Mouse (Mus musculus): ENCODE measurements around the gene Dbx1. TPM values are rescaled to one million over a fixed set of nuclear protein-coding genes. Genes with fewer than 3 reads are reported as not detected.

Gene Dbx1
- polyA plus RNA-seq, 1 experiment, result not detected

GRCm38 (mm10) chr7:49631885-49632284, 4.8 kb downstream of the Dbx1 start:
- no peak overlapping the region for H3K4me2 ChIP-seq (ENCODE audit: low read depth)
- no peak overlapping the region for H3K4me3 ChIP-seq
- H3K79me2 ChIP-seq (ENCODE audit: control insufficient read depth, insufficient read depth), result no peaks in the 10 kb centered on the region
- H3K27me3 ChIP-seq (ENCODE audit: control insufficient read depth, insufficient read depth, insufficient read length), result peaks cover 10% of the 10 kb centered on the region
- no peaks in the 10 kb centered on the region for H3K36me3 ChIP-seq (ENCODE audit: control insufficient read depth, insufficient read depth)
- TF ChIP-seq REST (IDR thresholded peaks at IDR 0.05; ENCODE audit: insufficient read depth, insufficient read length), result no peak
- TF ChIP-seq SRF (IDR thresholded peaks at IDR 0.05; ENCODE audit: control insufficient read depth, insufficient read length, low read depth), result no peak
- TF ChIP-seq TCF3 (IDR thresholded peaks at IDR 0.05; ENCODE audit: insufficient read length, low read depth), result no peak
- TF ChIP-seq MYOG (IDR thresholded peaks at IDR 0.05; ENCODE audit: control insufficient read depth in 1 of 3, insufficient read depth in 1 of 3, insufficient read length in 2 of 3, low read depth in 2 of 3), result no peak
- no peak for TF ChIP-seq POLR2AphosphoS2 (IDR thresholded peaks at IDR 0.05; ENCODE audit: insufficient read length, low read depth)
- no peak for TF ChIP-seq MAX (IDR thresholded peaks at IDR 0.05; ENCODE audit: low read depth)
- TF ChIP-seq POLR2A (IDR thresholded peaks at IDR 0.05; ENCODE audit: insufficient read length, low read depth), result no peak
- no peak for TF ChIP-seq MYOD1 (IDR thresholded peaks at IDR 0.05; ENCODE audit: control insufficient read depth in 1 of 3, insufficient read length in 2 of 3, low read depth in 2 of 3)
- no peak for TF ChIP-seq CEBPB (IDR thresholded peaks at IDR 0.05; ENCODE audit: insufficient read depth, poor library complexity, severe bottlenecking)
- no peak for TF ChIP-seq E2F4 (IDR thresholded peaks at IDR 0.05; ENCODE audit: insufficient read depth)
- TF ChIP-seq USF1 (IDR thresholded peaks at IDR 0.05; ENCODE audit: low read depth), result no peak
- TF ChIP-seq TCF12 (IDR thresholded peaks at IDR 0.05; ENCODE audit: insufficient read depth, poor library complexity, severe bottlenecking), result no peak
- no peak overlapping the region for H3ac ChIP-seq (ENCODE audit: control insufficient read depth, insufficient read length)

GRCm38 (mm10) chr7:49620160-49620559, 16.5 kb downstream of the Dbx1 start:
- Histone ChIP-seq H3K79me2 (ENCODE audit: control insufficient read depth, insufficient read depth) (no peaks in the 10 kb centered on the region), H3K4me2 (ENCODE audit: low read depth) (no peak overlapping the region), H3ac (ENCODE audit: control insufficient read depth, insufficient read length) (no peak overlapping the region), H3K36me3 (ENCODE audit: control insufficient read depth, insufficient read depth) (no peaks in the 10 kb centered on the region), H3K27me3 (ENCODE audit: control insufficient read depth, insufficient read depth, insufficient read length) (peaks cover 10% of the 10 kb centered on the region), H3K4me3 (no peak overlapping the region)
- TF ChIP-seq MAX (IDR thresholded peaks at IDR 0.05; ENCODE audit: low read depth) (no peak), USF1 (IDR thresholded peaks at IDR 0.05; ENCODE audit: low read depth) (no peak), TCF12 (IDR thresholded peaks at IDR 0.05; ENCODE audit: insufficient read depth, poor library complexity, severe bottlenecking) (no peak), CEBPB (IDR thresholded peaks at IDR 0.05; ENCODE audit: insufficient read depth, poor library complexity, severe bottlenecking) (no peak), POLR2A (IDR thresholded peaks at IDR 0.05; ENCODE audit: insufficient read length, low read depth) (no peak), REST (IDR thresholded peaks at IDR 0.05; ENCODE audit: insufficient read depth, insufficient read length) (no peak), E2F4 (IDR thresholded peaks at IDR 0.05; ENCODE audit: insufficient read depth) (no peak), POLR2AphosphoS2 (IDR thresholded peaks at IDR 0.05; ENCODE audit: insufficient read length, low read depth) (no peak), TCF3 (IDR thresholded peaks at IDR 0.05; ENCODE audit: insufficient read length, low read depth) (no peak), MYOD1 (IDR thresholded peaks at IDR 0.05; ENCODE audit: control insufficient read depth in 1 of 3, insufficient read length in 2 of 3, low read depth in 2 of 3) (no peak), SRF (IDR thresholded peaks at IDR 0.05; ENCODE audit: control insufficient read depth, insufficient read length, low read depth) (no peak), MYOG (IDR thresholded peaks at IDR 0.05; ENCODE audit: control insufficient read depth in 1 of 3, insufficient read depth in 1 of 3, insufficient read length in 2 of 3, low read depth in 2 of 3) (no peak)

- H3ac ChIP-seq (ENCODE audit: control insufficient read depth, insufficient read length), result no peak overlapping the region
- peaks cover 6% of the 10 kb centered on the region for H3K27me3 ChIP-seq (ENCODE audit: control insufficient read depth, insufficient read depth, insufficient read length)
- no peaks in the 10 kb centered on the region for H3K79me2 ChIP-seq (ENCODE audit: control insufficient read depth, insufficient read depth)
- TF ChIP-seq USF1 (IDR thresholded peaks at IDR 0.05; ENCODE audit: low read depth), result no peak
- no peaks in the 10 kb centered on the region for H3K36me3 ChIP-seq (ENCODE audit: control insufficient read depth, insufficient read depth)
- no peak overlapping the region for H3K4me3 ChIP-seq
- H3K4me2 ChIP-seq (ENCODE audit: low read depth), result peak overlapping the region; percentile 61
These were observed 19.6 kb downstream of the Dbx1 start for GRCm38 (mm10) chr7:49617087-49617486.

- no peaks in the 10 kb centered on the region for H3K79me2 ChIP-seq (ENCODE audit: control insufficient read depth, insufficient read depth)
- no peak overlapping the region for H3K4me3 ChIP-seq
- H3K36me3 ChIP-seq (ENCODE audit: control insufficient read depth, insufficient read depth), result no peaks in the 10 kb centered on the region
- peak overlapping the region; percentile 61 for H3K4me2 ChIP-seq (ENCODE audit: low read depth)
- TF ChIP-seq MYOD1 (IDR thresholded peaks at IDR 0.05; ENCODE audit: control insufficient read depth in 1 of 3, insufficient read length in 2 of 3, low read depth in 2 of 3) (no peak), E2F4 (IDR thresholded peaks at IDR 0.05; ENCODE audit: insufficient read depth) (no peak), MYOG (IDR thresholded peaks at IDR 0.05; ENCODE audit: control insufficient read depth in 1 of 3, insufficient read depth in 1 of 3, insufficient read length in 2 of 3, low read depth in 2 of 3) (no peak), SRF (IDR thresholded peaks at IDR 0.05; ENCODE audit: control insufficient read depth, insufficient read length, low read depth) (no peak), TCF12 (IDR thresholded peaks at IDR 0.05; ENCODE audit: insufficient read depth, poor library complexity, severe bottlenecking) (no peak), CEBPB (IDR thresholded peaks at IDR 0.05; ENCODE audit: insufficient read depth, poor library complexity, severe bottlenecking) (no peak), USF1 (IDR thresholded peaks at IDR 0.05; ENCODE audit: low read depth) (no peak), MAX (IDR thresholded peaks at IDR 0.05; ENCODE audit: low read depth) (no peak), TCF3 (IDR thresholded peaks at IDR 0.05; ENCODE audit: insufficient read length, low read depth) (no peak), POLR2AphosphoS2 (IDR thresholded peaks at IDR 0.05; ENCODE audit: insufficient read length, low read depth) (no peak), POLR2A (IDR thresholded peaks at IDR 0.05; ENCODE audit: insufficient read length, low read depth) (no peak), REST (IDR thresholded peaks at IDR 0.05; ENCODE audit: insufficient read depth, insufficient read length) (no peak)
- H3ac ChIP-seq (ENCODE audit: control insufficient read depth, insufficient read length), result no peak overlapping the region
- peaks cover 5% of the 10 kb centered on the region for H3K27me3 ChIP-seq (ENCODE audit: control insufficient read depth, insufficient read depth, insufficient read length)
These were observed 20.4 kb downstream of the Dbx1 start for GRCm38 (mm10) chr7:49616258-49616735.
